Mouse (Mus musculus) T-cell, adult 2 months (primary cell): ENCODE data around the gene Il17ra.

Source experiments
- DNase-seq: peaks from one replicate; pipeline ENCODE4 v3.0.0; 2022; ENCODE audit warnings: low spot score

Gene Il17ra

GRCm38 (mm10) chr6:120471991-120472441 is 9.0 kb downstream of the Il17ra start:
- DNase-seq = no peak

GRCm38 (mm10) chr6:120472455-120473140 is 9.6 kb downstream of the Il17ra start:
- no peak for DNase-seq

- no peak for DNase-seq
Observed at GRCm38 (mm10) chr6:120473427-120473826, 10.4 kb downstream of the Il17ra start.

GRCm38 (mm10) chr6:120475288-120475687 is 12.2 kb downstream of the Il17ra start:
- no peak for DNase-seq

GRCm38 (mm10) chr6:120479302-120479701 is 16.3 kb downstream of the Il17ra start:
- DNase-seq = no peak

GRCm38 (mm10) chr6:120480361-120480760 is 17.3 kb downstream of the Il17ra start:
- DNase-seq = no peak

- peak; percentile 56 for DNase-seq
Observed at GRCm38 (mm10) chr6:120481538-120481937, 18.5 kb downstream of the Il17ra start.

- DNase-seq = no peak
Observed at GRCm38 (mm10) chr6:120482021-120482420, 19.0 kb downstream of the Il17ra start.

GRCm38 (mm10) chr6:120482756-120483155 is 19.7 kb downstream of the Il17ra start:
- no peak for DNase-seq

GRCm38 (mm10) chr6:120483211-120483626 is 20.2 kb downstream of the Il17ra start:
- peak; percentile 69 for DNase-seq

GRCm38 (mm10) chr6:120485038-120485437 is 22.0 kb downstream of the Il17ra start:
- no peak for DNase-seq

GRCm38 (mm10) chr6:120486051-120486510 is 23.0 kb downstream of the Il17ra start:
- peak; percentile 77 for DNase-seq

GRCm38 (mm10) chr6:120488647-120489046 is 25.6 kb downstream of the Il17ra start:
- DNase-seq = no peak

- no peak for DNase-seq
Observed at GRCm38 (mm10) chr6:120489461-120489860, 26.4 kb downstream of the Il17ra start.

- DNase-seq = no peak
Observed at GRCm38 (mm10) chr6:120491064-120491463, 28.0 kb downstream of the Il17ra start.

- no peak for DNase-seq
Observed at GRCm38 (mm10) chr6:120491862-120492498, 28.9 kb downstream of the Il17ra start.

- DNase-seq = peak; percentile 37
Observed at GRCm38 (mm10) chr6:120492499-120493373, 29.7 kb downstream of the Il17ra start.

- peak; percentile 47 for DNase-seq
Observed at GRCm38 (mm10) chr6:120493374-120494181, 30.5 kb downstream of the Il17ra start, which contains the start of gene Tmem121b. Tmem121b (minus strand) TSS chr6:120493807.

GRCm38 (mm10) chr6:120496544-120496943 is 33.5 kb downstream of the Il17ra start:
- no peak for DNase-seq

GRCm38 (mm10) chr6:120504051-120504450 is 41.0 kb downstream of the Il17ra start:
- no peak for DNase-seq

GRCm38 (mm10) chr6:120505531-120505930 is 42.5 kb downstream of the Il17ra start:
- no peak for DNase-seq
